ENCODE assay signal across 14 mouse cellular contexts in genomic region chr15:40018792-40019151, GRCm38 (mm10).
DNase-seq lines count a peak whose midpoint lies in the region; ATAC-seq and TF ChIP-seq lines count a peak whose summit lies in the region.
"Had no signal": no experiment of that assay in that cellular context is flagged by ENCODE, and none has a peak within 500 bp of the region (broad histone marks: within the 10 kb centered on the region; RNA-seq: fewer than 3 reads in every experiment).

No protein-coding gene starts in this region.

- TF ChIP-seq POLR2A in lung, adult 2 months (IDR thresholded peaks at IDR 0.05; ENCODE audit: borderline replicate concordance, extremely low read depth, low read depth, low read length) = no peak

- no peaks in the 10 kb centered on the region for H3K9me3 ChIP-seq in heart, embryonic 12.5 days (replicated peaks)
- no peaks in the 10 kb centered on the region for H3K9me3 ChIP-seq in lung, embryonic 16.5 days (ENCODE audit: control insufficient read depth, low read length)
- H3K9me3 ChIP-seq in forebrain, embryonic 12.5 days = no peaks in the 10 kb centered on the region
- no peaks in the 10 kb centered on the region for H3K9me3 ChIP-seq in neural tube, embryonic 12.5 days
- H3K9me3 ChIP-seq: limb, embryonic 13.5 days; midbrain, embryonic 12.5 days; stomach, embryonic 15.5 days had no signal

- no peaks in the 10 kb centered on the region for H3K36me3 ChIP-seq in heart, embryonic 12.5 days
- H3K36me3 ChIP-seq in lung, embryonic 16.5 days (ENCODE audit: control insufficient read depth, insufficient read depth, low read length) = no peaks in the 10 kb centered on the region
- no peaks in the 10 kb centered on the region for H3K36me3 ChIP-seq in forebrain, embryonic 12.5 days (replicated peaks)
- no peaks in the 10 kb centered on the region for H3K36me3 ChIP-seq in neural tube, embryonic 12.5 days
- H3K36me3 ChIP-seq: limb, embryonic 13.5 days; midbrain, embryonic 12.5 days; stomach, embryonic 15.5 days had no signal

- WGBS in heart, embryonic 12.5 days = 52% methylated on average over 8 of the region's 8 CpGs
- 28% methylated on average over 8 of the region's 8 CpGs for WGBS in lung, embryonic 16.5 days
- WGBS in lung, adult 2 months = 40% methylated on average over 8 of the region's 8 CpGs
- whole genome bisulfite sequencing in forebrain, embryonic 12.5 days = 33% methylated on average over 8 of the region's 8 CpGs
- WGBS in neural tube, embryonic 12.5 days = 39% methylated on average over 8 of the region's 8 CpGs

- peaks cover 26% of the 10 kb centered on the region for H3K4me1 ChIP-seq in heart, embryonic 12.5 days (replicated peaks)
- peaks cover 15% of the 10 kb centered on the region for H3K4me1 ChIP-seq in lung, embryonic 16.5 days (replicated peaks; ENCODE audit: control insufficient read depth, insufficient read depth, low read length)
- H3K4me1 ChIP-seq in lung, adult 2 months (ENCODE audit: control insufficient read depth, insufficient read depth, low read length) = no peaks in the 10 kb centered on the region
- peaks cover 14% of the 10 kb centered on the region for H3K4me1 ChIP-seq in forebrain, embryonic 12.5 days
- no peaks in the 10 kb centered on the region; the same call in 1 of the 2 replicates for H3K4me1 ChIP-seq in neural tube, embryonic 12.5 days
- H3K4me1 ChIP-seq: stomach, embryonic 15.5 days had no signal

- 0 out of 2 replicates have a peak overlapping the region, but pooled peaks have one; percentile 59 for H3K27ac ChIP-seq in heart, embryonic 12.5 days (ENCODE audit: poor library complexity, severe bottlenecking)
- peak overlapping the region; percentile 66; the same call in 1 of the 2 replicates for H3K27ac ChIP-seq in lung, embryonic 16.5 days (ENCODE audit: low read length)
- no peak overlapping the region for H3K27ac ChIP-seq in forebrain, embryonic 12.5 days
- H3K27ac ChIP-seq in neural tube, embryonic 12.5 days = no peak overlapping the region
- H3K27ac ChIP-seq: limb, embryonic 13.5 days; midbrain, embryonic 12.5 days; stomach, embryonic 15.5 days had no signal

- peak overlapping the region; percentile 48; the same call in 1 of the 2 replicates for H3K4me2 ChIP-seq in heart, embryonic 12.5 days
- H3K4me2 ChIP-seq in lung, embryonic 16.5 days (ENCODE audit: low read depth, low read length) = peak overlapping the region; percentile 46
- H3K4me2 ChIP-seq in forebrain, embryonic 12.5 days = peak overlapping the region; percentile 17; the same call in 1 of the 2 replicates
- no peak overlapping the region for H3K4me2 ChIP-seq in neural tube, embryonic 12.5 days (replicated peaks)

- no peaks in the 10 kb centered on the region for H3K27me3 ChIP-seq in heart, embryonic 12.5 days (replicated peaks)
- no peaks in the 10 kb centered on the region for H3K27me3 ChIP-seq in lung, embryonic 16.5 days (ENCODE audit: control insufficient read depth, insufficient read depth, low read depth, low read length)
- H3K27me3 ChIP-seq in forebrain, embryonic 12.5 days = no peaks in the 10 kb centered on the region
- H3K27me3 ChIP-seq in neural tube, embryonic 12.5 days (replicated peaks) = no peaks in the 10 kb centered on the region
- H3K27me3 ChIP-seq: midbrain, embryonic 12.5 days; stomach, embryonic 15.5 days had no signal

- no peak for ATAC-seq in heart, embryonic 12.5 days (ENCODE audit: insufficient number of reproducible peaks, low FRiP score)
- peak; percentile 18 for ATAC-seq in lung, embryonic 16.5 days (ENCODE audit: low read depth)
- peak; percentile 84; the same call in 1 of the 2 replicates for ATAC-seq in forebrain, embryonic 12.5 days (ENCODE audit: low FRiP score)
- peak; percentile 65; the same call in 1 of the 2 replicates for ATAC-seq in neural tube, embryonic 12.5 days (ENCODE audit: low FRiP score, low read depth)
- ATAC-seq in erythroblast, adult 5-6 weeks (replicated peaks; ENCODE audit: low FRiP score, poor library complexity, severe bottlenecking) = no peak

- H3K9ac ChIP-seq in heart, embryonic 12.5 days = no peak overlapping the region; the same call in 1 of the 2 replicates
- H3K9ac ChIP-seq in lung, embryonic 16.5 days (ENCODE audit: low read length) = no peak overlapping the region
- no peak overlapping the region for H3K9ac ChIP-seq in forebrain, embryonic 12.5 days
- no peak overlapping the region for H3K9ac ChIP-seq in neural tube, embryonic 12.5 days
- H3K9ac ChIP-seq: limb, embryonic 13.5 days; midbrain, embryonic 12.5 days; stomach, embryonic 15.5 days had no signal

- DNase-seq in heart, adult 18-20 months = no peak
- no peak for DNase-seq in lung, adult 2 months
- no peak for DNase-seq in adrenal gland, adult 18-20 months (ENCODE audit: low spot score in 2 of 2)
- DNase-seq: B cell, adult 2 months; cerebellum, postnatal 36 days; kidney, postnatal 36 days had no signal

- H3K4me3 ChIP-seq in heart, embryonic 12.5 days = no peak overlapping the region
- H3K4me3 ChIP-seq in lung, embryonic 16.5 days (ENCODE audit: low read length) = peak overlapping the region; percentile 15
- no peak overlapping the region for H3K4me3 ChIP-seq in lung, adult 2 months (replicated peaks; ENCODE audit: extremely low read depth, low read depth, low read length)
- H3K4me3 ChIP-seq in forebrain, embryonic 12.5 days (replicated peaks) = no peak overlapping the region
- no peak overlapping the region for H3K4me3 ChIP-seq in neural tube, embryonic 12.5 days
- H3K4me3 ChIP-seq: limb, embryonic 13.5 days; midbrain, embryonic 12.5 days; stomach, embryonic 15.5 days had no signal

- TF ChIP-seq CTCF in lung, adult 2 months (IDR thresholded peaks at IDR 0.05; ENCODE audit: insufficient read depth, low read length) = no peak

Comparison
In these comparisons a context has a peak if more than half of its experiments do, and no peak if none do; other contexts are left out.
1. ATAC-seq: peak in lung, embryonic 16.5 days (single experiment), forebrain, embryonic 12.5 days (single experiment) and neural tube, embryonic 12.5 days (single experiment); none in heart, embryonic 12.5 days (single experiment) and erythroblast, adult 5-6 weeks (single experiment).
2. H3K27ac ChIP-seq: peak in heart, embryonic 12.5 days (single experiment) and lung, embryonic 16.5 days (single experiment); none in forebrain, embryonic 12.5 days (single experiment) and neural tube, embryonic 12.5 days (single experiment).